Mouse (Mus musculus): Measurements from ENCODE around the gene Olfr288. TPM values are rescaled to one million over a fixed set of nuclear protein-coding genes. Genes with fewer than 3 reads are reported as not detected.

The Olfr288 gene
- not detected in 2 replicates for total RNA-seq (2014; fragmentation: Nextera tagmentation)
- not detected in 2 replicates for total RNA-seq (2017)

- ATAC-seq (replicated peaks; ENCODE audit: low FRiP score, low TSS enrichment, poor library complexity, severe bottlenecking), result no peak
Observed at GRCm38 (mm10) chr15:98195442-98195841, at the start of gene Olfr288. Olfr288 (minus strand) TSS chr15:98195542.

DNA sequence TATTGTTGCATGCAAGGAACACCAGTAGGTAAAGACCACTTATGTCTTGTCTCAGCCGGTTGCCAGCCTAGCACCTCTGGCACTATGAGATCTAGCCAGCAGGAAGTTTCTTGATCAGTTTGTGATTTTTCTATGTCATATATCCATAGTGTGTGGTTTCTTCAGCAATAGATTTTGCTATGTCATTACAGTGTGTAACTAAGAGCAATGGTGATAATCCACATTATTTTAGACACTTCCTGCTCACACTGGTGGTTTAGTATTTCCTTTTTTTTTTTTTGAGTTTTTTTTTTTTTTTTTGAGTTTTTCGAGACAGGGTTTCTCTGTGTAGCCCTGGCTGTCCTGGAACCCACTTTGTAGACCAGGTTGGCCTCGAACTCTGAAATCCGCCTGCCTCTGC, 40.1 kb upstream of the Olfr288 start:
- no peak for ATAC-seq (replicated peaks; ENCODE audit: low FRiP score, low TSS enrichment, poor library complexity, severe bottlenecking)

DNA sequence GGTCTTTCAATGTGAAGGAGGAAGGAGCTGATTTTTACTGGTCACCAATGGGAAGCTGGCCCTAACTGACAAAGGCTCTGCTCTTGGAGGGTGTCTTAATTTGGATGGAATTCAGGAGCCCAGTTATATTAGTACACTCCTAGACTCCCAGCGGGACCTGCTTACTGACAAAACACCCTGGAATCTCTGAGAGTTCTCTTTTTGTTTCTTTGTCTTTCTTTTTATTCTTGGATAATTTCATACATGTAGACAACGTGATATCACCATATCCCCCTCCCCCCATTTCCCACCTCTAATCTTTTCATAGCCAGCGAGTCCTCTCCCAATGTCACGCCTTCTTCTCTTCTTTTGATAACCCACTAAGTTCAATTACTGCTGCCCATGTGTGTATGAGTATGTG, 39.0 kb upstream of the Olfr288 start, which contains the start of gene Olfr286:
Gene Olfr286, minus strand, starts transcription at position 101 of the 400 bp plus-strand sequence.
- no peak for ATAC-seq (replicated peaks; ENCODE audit: low FRiP score, low TSS enrichment, poor library complexity, severe bottlenecking)

- ATAC-seq (replicated peaks; ENCODE audit: low FRiP score, low TSS enrichment, poor library complexity, severe bottlenecking), result no peak
Observed at GRCm38 (mm10) chr15:98226096-98226495, 30.8 kb upstream of the Olfr288 start.

DNA sequence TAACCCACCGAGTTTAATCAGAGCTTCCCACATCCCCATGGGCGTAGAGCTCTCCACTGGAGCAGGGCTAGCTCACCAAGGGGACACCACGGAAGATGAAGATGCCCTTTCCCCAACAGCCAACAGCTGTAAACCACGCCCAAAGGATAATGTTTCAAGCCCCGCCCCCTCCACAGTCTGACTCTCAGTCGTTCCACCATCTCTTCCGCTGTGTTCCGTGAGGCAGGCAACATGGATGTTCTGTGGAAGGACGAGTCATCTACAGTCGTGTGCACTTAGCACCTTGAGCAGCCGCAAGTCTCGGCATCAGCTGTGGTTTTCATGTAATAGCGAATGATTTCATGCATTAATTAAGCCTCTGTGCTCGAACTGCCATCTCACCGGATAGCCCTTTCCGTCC, 30.3 kb upstream of the Olfr288 start:
- no peak for ATAC-seq (replicated peaks; ENCODE audit: low FRiP score, low TSS enrichment, poor library complexity, severe bottlenecking)

DNA sequence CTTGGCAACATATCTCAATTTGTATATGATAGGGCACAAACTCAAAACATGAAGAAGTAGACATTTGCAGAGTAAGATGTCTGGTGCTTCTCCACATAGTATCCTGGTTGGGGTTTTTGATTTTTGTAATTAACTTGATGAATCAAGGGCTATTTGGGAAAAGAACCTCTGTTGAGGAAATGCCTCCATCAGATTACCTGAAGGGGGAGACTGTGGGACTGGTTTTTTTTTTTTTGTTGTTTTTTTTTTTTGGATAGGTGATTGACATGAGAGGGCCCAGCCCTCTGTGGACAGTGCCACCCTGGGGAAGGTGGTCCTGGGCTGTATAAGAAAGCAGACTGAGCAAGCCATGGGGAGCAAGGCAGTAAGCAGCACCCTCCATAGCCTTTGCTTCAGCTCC, 27.0 kb upstream of the Olfr288 start:
- ATAC-seq (replicated peaks; ENCODE audit: low FRiP score, low TSS enrichment, poor library complexity, severe bottlenecking), result no peak

DNA sequence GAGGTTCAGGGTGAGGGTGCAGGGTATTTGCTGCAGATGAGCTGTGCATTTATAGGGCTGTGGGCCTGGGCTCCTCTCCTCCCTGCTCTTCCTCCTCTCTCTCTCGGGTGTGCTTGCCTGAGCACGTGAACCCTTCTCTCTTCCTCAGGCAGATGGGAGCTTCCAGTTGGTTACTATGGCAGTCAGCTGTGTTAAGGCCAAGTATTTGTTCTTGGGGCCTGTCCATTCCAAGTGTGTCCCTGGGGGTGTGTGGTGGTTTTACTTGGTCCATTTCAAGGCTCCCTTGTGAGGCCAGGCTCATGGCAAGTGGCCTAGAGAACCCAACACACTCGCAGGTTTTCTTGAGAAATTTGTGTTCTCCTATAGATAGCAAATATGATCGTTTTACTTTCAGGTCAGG, 25.5 kb upstream of the Olfr288 start, which contains the start of the genes Gm44579 and Olfr287:
Gene Gm44579, minus strand, starts transcription at position 101 of the 400 bp plus-strand sequence.
Gene Olfr287, minus strand, starts transcription at position 180 of the 400 bp plus-strand sequence.
- no peak for ATAC-seq (replicated peaks; ENCODE audit: low FRiP score, low TSS enrichment, poor library complexity, severe bottlenecking)

GRCm38 (mm10) chr15:98214130-98214529, 18.8 kb upstream of the Olfr288 start:
- no peak for ATAC-seq (replicated peaks; ENCODE audit: low FRiP score, low TSS enrichment, poor library complexity, severe bottlenecking)

DNA sequence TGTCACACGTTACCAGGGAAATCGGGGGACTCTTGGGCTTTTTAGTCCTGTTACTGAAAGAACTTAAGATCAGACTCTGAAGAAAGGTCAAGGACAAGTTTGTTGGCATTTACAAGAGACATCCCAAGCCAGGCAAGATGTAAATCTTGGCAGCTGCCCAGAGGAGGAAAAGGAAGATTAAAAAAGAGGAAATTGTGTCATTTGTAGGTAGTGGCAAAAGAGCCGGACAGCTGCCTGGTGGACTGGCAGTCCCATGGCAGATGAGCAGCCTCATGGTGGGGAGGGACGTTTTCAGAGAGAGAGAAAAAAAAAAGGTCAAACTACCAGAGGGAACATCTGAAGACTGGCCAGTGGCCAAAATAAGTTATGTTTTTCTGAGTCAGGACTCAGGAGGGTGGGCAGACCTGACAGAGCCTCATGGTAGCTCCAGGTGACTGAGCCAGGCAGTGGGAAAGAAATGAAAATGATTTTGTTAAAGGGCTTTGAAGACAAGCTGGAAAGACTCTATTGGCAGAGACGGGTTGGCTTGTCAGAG, 18.1 kb upstream of the Olfr288 start:
- ATAC-seq (replicated peaks; ENCODE audit: low FRiP score, low TSS enrichment, poor library complexity, severe bottlenecking), result no peak

DNA sequence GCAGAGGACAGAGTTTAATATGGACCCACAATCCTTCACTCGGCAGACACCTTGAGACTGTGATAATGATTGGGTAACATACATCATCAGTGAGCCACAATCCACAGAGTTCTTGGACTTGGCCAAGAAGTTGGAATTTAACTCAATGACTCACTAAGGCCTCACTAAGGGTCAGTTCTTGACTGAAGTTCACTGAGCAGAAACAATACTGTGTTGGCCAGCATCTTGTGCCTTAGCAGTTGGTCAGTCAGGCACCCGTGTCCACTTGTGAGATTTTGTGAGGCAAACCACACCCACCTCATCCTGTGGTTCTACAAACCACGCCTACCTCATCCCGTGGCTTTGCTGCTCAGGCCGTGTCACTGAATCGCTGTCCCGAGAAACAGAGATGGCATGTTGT, 14.3 kb upstream of the Olfr288 start:
- ATAC-seq (replicated peaks; ENCODE audit: low FRiP score, low TSS enrichment, poor library complexity, severe bottlenecking), result no peak

- no peak for ATAC-seq (replicated peaks; ENCODE audit: low FRiP score, low TSS enrichment, poor library complexity, severe bottlenecking)
Observed at GRCm38 (mm10) chr15:98184456-98184855, 10.9 kb downstream of the Olfr288 start.

DNA sequence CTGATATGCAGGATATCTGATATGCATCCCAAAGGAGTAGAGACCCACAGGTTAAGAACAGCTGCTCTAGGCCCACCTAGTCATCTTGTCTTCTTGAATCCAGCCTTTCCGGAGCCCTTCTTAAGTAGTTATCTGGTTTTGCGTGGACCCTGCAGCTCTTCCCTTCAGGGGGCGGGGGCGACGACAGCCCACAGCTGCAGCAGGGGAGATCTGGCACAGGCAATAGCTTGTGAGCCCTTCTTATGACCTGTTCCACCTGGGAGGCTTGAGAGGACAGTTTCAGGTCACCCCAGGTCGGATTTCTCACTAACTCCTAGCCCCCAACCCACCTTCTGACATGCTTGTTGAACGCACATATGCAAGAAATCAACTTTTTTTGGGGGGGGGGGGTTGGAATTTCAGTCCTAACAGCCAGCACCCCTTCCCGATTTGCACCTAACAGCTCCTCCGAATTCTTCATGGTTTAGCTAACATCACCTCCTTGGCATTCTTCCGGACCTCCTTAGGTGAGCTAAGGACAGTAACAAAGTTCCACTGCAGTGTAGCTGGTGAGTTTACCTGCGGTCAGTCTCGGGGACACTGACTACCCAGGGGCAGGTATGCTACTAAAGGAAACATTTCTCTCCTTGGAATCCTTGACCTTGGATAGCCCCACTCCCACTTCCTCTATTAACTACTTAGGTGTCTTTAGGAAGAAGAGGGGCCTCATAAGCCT, 13.3 kb downstream of the Olfr288 start:
- no peak for ATAC-seq (replicated peaks; ENCODE audit: low FRiP score, low TSS enrichment, poor library complexity, severe bottlenecking)

- ATAC-seq (replicated peaks; ENCODE audit: low FRiP score, low TSS enrichment, poor library complexity, severe bottlenecking), result peak; percentile 99
Observed at GRCm38 (mm10) chr15:98181132-98181711, 14.1 kb downstream of the Olfr288 start.

- no peak for ATAC-seq (replicated peaks; ENCODE audit: low FRiP score, low TSS enrichment, poor library complexity, severe bottlenecking)
Observed at GRCm38 (mm10) chr15:98180567-98181131, 14.7 kb downstream of the Olfr288 start.

DNA sequence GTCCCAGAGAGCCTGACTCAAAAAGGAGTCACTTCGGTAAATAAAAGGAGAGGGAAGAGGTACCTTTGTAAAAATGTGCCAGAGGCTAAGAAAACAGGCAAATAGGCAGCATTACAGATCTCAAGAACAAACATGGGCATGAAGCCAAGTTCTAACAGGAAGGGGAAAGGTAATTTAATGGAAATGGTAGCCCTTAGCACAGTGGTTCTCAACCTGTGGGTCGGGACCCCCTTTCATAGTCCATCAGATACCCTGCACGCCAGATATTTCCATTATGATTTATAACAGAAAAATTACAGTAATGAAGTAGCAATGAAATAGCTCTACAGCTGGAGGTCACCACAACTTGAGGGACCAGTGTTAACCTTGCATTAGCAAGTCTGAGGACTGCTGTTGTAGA, 18.0 kb downstream of the Olfr288 start:
- no peak for ATAC-seq (replicated peaks; ENCODE audit: low FRiP score, low TSS enrichment, poor library complexity, severe bottlenecking)

GRCm38 (mm10) chr15:98173821-98174220, 21.5 kb downstream of the Olfr288 start:
- no peak; the same call in 1 of the 2 replicates for ATAC-seq (replicated peaks; ENCODE audit: low FRiP score, low TSS enrichment, poor library complexity, severe bottlenecking)

GRCm38 (mm10) chr15:98172113-98172512, 23.2 kb downstream of the Olfr288 start:
- ATAC-seq (replicated peaks; ENCODE audit: low FRiP score, low TSS enrichment, poor library complexity, severe bottlenecking), result no peak

GRCm38 (mm10) chr15:98170917-98171316, 24.4 kb downstream of the Olfr288 start:
- no peak for ATAC-seq (replicated peaks; ENCODE audit: low FRiP score, low TSS enrichment, poor library complexity, severe bottlenecking)

GRCm38 (mm10) chr15:98170365-98170764, 25.0 kb downstream of the Olfr288 start:
- ATAC-seq (replicated peaks; ENCODE audit: low FRiP score, low TSS enrichment, poor library complexity, severe bottlenecking), result no peak

- no peak for ATAC-seq (replicated peaks; ENCODE audit: low FRiP score, low TSS enrichment, poor library complexity, severe bottlenecking)
Observed at GRCm38 (mm10) chr15:98168622-98169004, 26.7 kb downstream of the Olfr288 start.
